Mouse (Mus musculus): ENCODE results near the gene Gm11232.

DNA sequence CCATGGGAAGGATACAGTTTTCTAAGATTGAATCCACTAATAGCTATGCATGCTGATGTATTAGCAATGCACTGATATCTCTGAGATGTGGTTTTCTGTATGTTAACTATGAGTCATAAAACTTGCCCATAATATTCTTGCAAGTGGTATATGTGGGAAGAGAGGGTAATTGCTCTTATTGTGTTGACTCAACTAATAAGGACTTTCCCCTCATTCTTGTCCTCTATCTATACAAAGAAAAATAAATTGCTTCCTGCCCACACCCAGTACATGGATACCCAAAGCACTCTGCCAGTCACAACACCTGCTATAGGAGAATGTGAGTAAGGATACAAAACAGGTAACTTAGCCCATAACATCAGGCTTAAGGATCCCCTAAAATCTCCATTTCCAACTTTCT is 21.2 kb downstream of the Gm11232 start:
- TF ChIP-seq CTCF (IDR thresholded peaks at IDR 0.05; ENCODE audit: low read depth) = no peak
- no peak for TF ChIP-seq EP300 (IDR thresholded peaks at IDR 0.05; ENCODE audit: low read depth)
